Mouse (Mus musculus): ENCODE data around the gene Clrn3. TPM values are rescaled to one million over a fixed set of nuclear protein-coding genes. Genes with fewer than 3 reads are reported as not detected.
"Not testable (repeated sequence)": the region's sequence is repeated elsewhere in the genome, so short reads cannot be mapped to it uniquely, and the experiment has no call there.

The Clrn3 gene
- 0.33 and 0.60 TPM in 2 replicates for polyA plus RNA-seq (2014; fragmentation: Nextera tagmentation; extraction: Ambion mirVana)

GRCm38 (mm10) chr7:135528515-135528914, at the start of gene Clrn3:
Gene Clrn3 (minus strand): TSS chr7:135528654.
- Histone ChIP-seq H3K27ac (ENCODE audit: low read length) (no peak within 1 kb of the TSS), H3K27me3 (ENCODE audit: control insufficient read depth, insufficient read depth, low read length) (no peaks in the 10 kb centered on the region), H3K9ac (replicated peaks; ENCODE audit: low read depth, low read length) (no peak within 1 kb of the TSS), H3K4me2 (replicated peaks; ENCODE audit: low read depth, low read length) (no peak within 1 kb of the TSS), H3K36me3 (ENCODE audit: control insufficient read depth, insufficient read depth, low read length) (no peaks in the 10 kb centered on the region), H3K4me3 (ENCODE audit: low read depth, low read length) (no peak within 1 kb of the TSS), H3K9me3 (ENCODE audit: control insufficient read depth, low read depth, low read length) (no peaks in the 10 kb centered on the region), H3K4me1 (ENCODE audit: control insufficient read depth, insufficient read depth, low read length) (no peaks in the 10 kb centered on the region)
- 84% methylated on average over 7 of the region's 7 CpGs for WGBS
- ATAC-seq (ENCODE audit: insufficient number of reproducible peaks, insufficient read depth, low FRiP score, low read depth) = no peak

DNA sequence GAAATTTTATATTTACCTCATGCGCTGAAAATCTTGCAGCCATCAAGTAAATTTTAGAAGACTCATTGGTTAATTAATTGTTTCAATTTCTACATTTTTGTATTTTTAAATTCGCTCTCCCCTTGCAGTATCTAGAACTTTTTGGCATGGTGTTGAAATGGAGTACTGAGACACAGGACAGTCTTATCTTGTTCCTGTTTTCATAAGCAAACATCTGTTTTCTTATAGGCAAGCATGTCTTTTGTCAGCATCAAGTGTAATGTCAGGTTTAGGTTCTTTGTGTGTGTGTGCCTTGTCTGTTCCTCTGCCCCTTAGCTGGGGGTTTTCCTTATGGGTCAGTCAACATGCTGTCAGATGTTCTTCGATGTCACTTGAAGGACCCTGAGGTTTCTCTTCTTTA, 47.9 kb upstream of the Clrn3 start:
- H3K36me3 ChIP-seq (ENCODE audit: control insufficient read depth, insufficient read depth, low read length) = no peaks in the 10 kb centered on the region
- H3K4me2 ChIP-seq (replicated peaks; ENCODE audit: low read depth, low read length) = no peak overlapping the region
- no peak overlapping the region for H3K4me3 ChIP-seq (ENCODE audit: low read depth, low read length)
- 95% methylated on average over 3 of the region's 3 CpGs for WGBS
- no peak overlapping the region for H3K27ac ChIP-seq (ENCODE audit: low read length)
- no peaks in the 10 kb centered on the region for H3K4me1 ChIP-seq (ENCODE audit: control insufficient read depth, insufficient read depth, low read length)
- H3K27me3 ChIP-seq (ENCODE audit: control insufficient read depth, insufficient read depth, low read length) = no peaks in the 10 kb centered on the region
- ATAC-seq (ENCODE audit: insufficient number of reproducible peaks, insufficient read depth, low FRiP score, low read depth) = no peak
- no peaks in the 10 kb centered on the region for H3K9me3 ChIP-seq (ENCODE audit: control insufficient read depth, low read depth, low read length)
- no peak overlapping the region for H3K9ac ChIP-seq (replicated peaks; ENCODE audit: low read depth, low read length)

- H3K4me3 ChIP-seq (ENCODE audit: low read depth, low read length); ATAC-seq (ENCODE audit: insufficient number of reproducible peaks, insufficient read depth, low FRiP score, low read depth); H3K4me2 ChIP-seq (replicated peaks; ENCODE audit: low read depth, low read length); H3K9me3 ChIP-seq (ENCODE audit: control insufficient read depth, low read depth, low read length); H3K27ac ChIP-seq (ENCODE audit: low read length); H3K4me1 ChIP-seq (ENCODE audit: control insufficient read depth, insufficient read depth, low read length); H3K9ac ChIP-seq (replicated peaks; ENCODE audit: low read depth, low read length); H3K36me3 ChIP-seq (ENCODE audit: control insufficient read depth, insufficient read depth, low read length); H3K27me3 ChIP-seq (ENCODE audit: control insufficient read depth, insufficient read depth, low read length): not testable (repeated sequence)
- WGBS = 67% methylated on average over 7 of the region's 7 CpGs
Observed at GRCm38 (mm10) chr7:135575319-135576069, 47.0 kb upstream of the Clrn3 start.

GRCm38 (mm10) chr7:135571951-135572559, 43.6 kb upstream of the Clrn3 start:
- peak; percentile 82; the same call in 1 of the 2 replicates for ATAC-seq (ENCODE audit: insufficient number of reproducible peaks, insufficient read depth, low FRiP score, low read depth)

DNA sequence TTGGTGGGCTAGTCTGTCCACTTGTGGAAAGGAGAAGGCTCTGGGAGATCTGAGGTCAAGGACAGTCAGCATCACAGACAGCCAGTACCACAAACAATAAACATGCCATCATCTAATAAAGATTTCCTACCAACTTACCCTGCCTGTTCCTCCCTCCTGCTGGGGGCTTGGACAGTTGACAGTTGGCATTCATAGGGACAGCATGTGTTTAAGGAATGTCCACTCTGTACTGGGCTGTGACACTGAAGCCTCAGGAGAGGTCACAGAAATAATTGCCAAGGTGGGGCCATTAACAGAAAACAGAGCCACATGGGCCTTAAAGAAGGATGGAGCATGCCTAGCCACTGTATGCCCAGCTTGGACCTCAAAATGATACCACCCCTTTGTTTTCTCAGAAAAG, 42.9 kb upstream of the Clrn3 start:
- Histone ChIP-seq H3K4me3 (ENCODE audit: low read depth, low read length) (no peak overlapping the region), H3K9ac (replicated peaks; ENCODE audit: low read depth, low read length) (no peak overlapping the region), H3K36me3 (ENCODE audit: control insufficient read depth, insufficient read depth, low read length) (no peaks in the 10 kb centered on the region), H3K27ac (ENCODE audit: low read length) (no peak overlapping the region), H3K9me3 (ENCODE audit: control insufficient read depth, low read depth, low read length) (no peaks in the 10 kb centered on the region), H3K4me2 (replicated peaks; ENCODE audit: low read depth, low read length) (no peak overlapping the region), H3K27me3 (ENCODE audit: control insufficient read depth, insufficient read depth, low read length) (no peaks in the 10 kb centered on the region), H3K4me1 (ENCODE audit: control insufficient read depth, insufficient read depth, low read length) (no peaks in the 10 kb centered on the region)
- no peak for ATAC-seq (ENCODE audit: insufficient number of reproducible peaks, insufficient read depth, low FRiP score, low read depth)

More at GRCm38 (mm10) chr7:135571951-135572559, 43.6 kb upstream of the Clrn3 start:
- H3K9me3 ChIP-seq (ENCODE audit: control insufficient read depth, low read depth, low read length) = no peaks in the 10 kb centered on the region
- H3K4me1 ChIP-seq (ENCODE audit: control insufficient read depth, insufficient read depth, low read length) = no peaks in the 10 kb centered on the region
- WGBS = 43% methylated on average over 10 of the region's 10 CpGs
- no peaks in the 10 kb centered on the region for H3K27me3 ChIP-seq (ENCODE audit: control insufficient read depth, insufficient read depth, low read length)
- no peak overlapping the region for H3K4me3 ChIP-seq (ENCODE audit: low read depth, low read length)
- no peak overlapping the region for H3K4me2 ChIP-seq (replicated peaks; ENCODE audit: low read depth, low read length)
- no peak overlapping the region for H3K27ac ChIP-seq (ENCODE audit: low read length)
- no peaks in the 10 kb centered on the region for H3K36me3 ChIP-seq (ENCODE audit: control insufficient read depth, insufficient read depth, low read length)
- no peak overlapping the region for H3K9ac ChIP-seq (replicated peaks; ENCODE audit: low read depth, low read length)

DNA sequence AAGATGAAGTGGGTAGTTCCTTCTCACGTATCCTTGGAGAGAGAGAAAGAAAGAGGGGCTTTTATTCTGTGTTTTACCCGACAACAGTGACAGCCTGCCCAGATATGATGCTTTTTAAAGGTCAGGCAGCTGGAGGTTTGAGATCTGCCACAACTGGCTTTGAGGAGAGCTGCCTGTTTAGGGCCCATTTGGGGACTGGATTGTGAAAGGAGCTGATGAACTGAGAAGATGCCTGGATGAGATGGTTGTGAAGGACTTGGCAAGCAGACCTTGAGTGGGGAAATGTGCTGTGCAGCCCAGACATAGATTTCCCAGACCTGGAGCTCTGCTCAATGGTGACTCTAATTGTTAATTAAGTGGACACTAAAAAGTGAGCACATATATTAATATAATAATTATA, 40.1 kb upstream of the Clrn3 start:
- no peak overlapping the region for H3K27ac ChIP-seq (ENCODE audit: low read length)
- no peaks in the 10 kb centered on the region for H3K9me3 ChIP-seq (ENCODE audit: control insufficient read depth, low read depth, low read length)
- no peaks in the 10 kb centered on the region for H3K27me3 ChIP-seq (ENCODE audit: control insufficient read depth, insufficient read depth, low read length)
- no peak overlapping the region for H3K4me3 ChIP-seq (ENCODE audit: low read depth, low read length)
- H3K36me3 ChIP-seq (ENCODE audit: control insufficient read depth, insufficient read depth, low read length) = no peaks in the 10 kb centered on the region
- H3K4me1 ChIP-seq (ENCODE audit: control insufficient read depth, insufficient read depth, low read length) = no peaks in the 10 kb centered on the region
- no peak overlapping the region for H3K9ac ChIP-seq (replicated peaks; ENCODE audit: low read depth, low read length)
- no peak overlapping the region for H3K4me2 ChIP-seq (replicated peaks; ENCODE audit: low read depth, low read length)
- no peak for ATAC-seq (ENCODE audit: insufficient number of reproducible peaks, insufficient read depth, low FRiP score, low read depth)
- WGBS = 55% methylated on average over 2 of the region's 2 CpGs

GRCm38 (mm10) chr7:135567582-135567981, 39.1 kb upstream of the Clrn3 start:
- Histone ChIP-seq H3K27ac (ENCODE audit: low read length) (no peak overlapping the region), H3K36me3 (ENCODE audit: control insufficient read depth, insufficient read depth, low read length) (no peaks in the 10 kb centered on the region), H3K4me2 (replicated peaks; ENCODE audit: low read depth, low read length) (no peak overlapping the region), H3K4me1 (ENCODE audit: control insufficient read depth, insufficient read depth, low read length) (no peaks in the 10 kb centered on the region), H3K4me3 (ENCODE audit: low read depth, low read length) (no peak overlapping the region), H3K9me3 (ENCODE audit: control insufficient read depth, low read depth, low read length) (no peaks in the 10 kb centered on the region), H3K9ac (replicated peaks; ENCODE audit: low read depth, low read length) (no peak overlapping the region), H3K27me3 (ENCODE audit: control insufficient read depth, insufficient read depth, low read length) (no peaks in the 10 kb centered on the region)
- whole genome bisulfite sequencing = 76% methylated on average over 1 of the region's 1 CpGs
- ATAC-seq (ENCODE audit: insufficient number of reproducible peaks, insufficient read depth, low FRiP score, low read depth) = no peak

GRCm38 (mm10) chr7:135566013-135566412, 37.6 kb upstream of the Clrn3 start:
- Histone ChIP-seq H3K27ac (ENCODE audit: low read length) (no peak overlapping the region), H3K9ac (replicated peaks; ENCODE audit: low read depth, low read length) (no peak overlapping the region), H3K36me3 (ENCODE audit: control insufficient read depth, insufficient read depth, low read length) (no peaks in the 10 kb centered on the region), H3K4me1 (ENCODE audit: control insufficient read depth, insufficient read depth, low read length) (no peaks in the 10 kb centered on the region), H3K4me2 (replicated peaks; ENCODE audit: low read depth, low read length) (no peak overlapping the region), H3K9me3 (ENCODE audit: control insufficient read depth, low read depth, low read length) (no peaks in the 10 kb centered on the region), H3K27me3 (ENCODE audit: control insufficient read depth, insufficient read depth, low read length) (no peaks in the 10 kb centered on the region), H3K4me3 (ENCODE audit: low read depth, low read length) (no peak overlapping the region)
- WGBS = 79% methylated on average over 5 of the region's 5 CpGs
- ATAC-seq (ENCODE audit: insufficient number of reproducible peaks, insufficient read depth, low FRiP score, low read depth) = no peak

Data from stomach, embryonic 14.5 days (tissue).